Mouse (Mus musculus): ENCODE measurements at regions not wholly inside any gene's neighbourhood (a gene's known extent, or its start where the extent isn't known, plus 50 kb on each side); places are given as distances from the start of the nearest gene placed in this dataset.

GRCm38 (mm10) chr6:96061979-96062378 is 51.0 kb upstream of the Fam19a1 start:
- H3K4me1 ChIP-seq (ENCODE audit: control insufficient read depth, insufficient read depth, low read length) = no peaks in the 10 kb centered on the region
- H3K9ac ChIP-seq (ENCODE audit: low read depth, low read length) = no peak overlapping the region
- no peaks in the 10 kb centered on the region for H3K36me3 ChIP-seq (ENCODE audit: control insufficient read depth, insufficient read depth, low read length)
- H3K27ac ChIP-seq (ENCODE audit: low read depth, low read length) = no peak overlapping the region
- H3K9me3 ChIP-seq (replicated peaks; ENCODE audit: control insufficient read depth, low read length) = no peaks in the 10 kb centered on the region
- H3K4me3 ChIP-seq (ENCODE audit: low read depth, low read length) = no peak overlapping the region
- no peak for ATAC-seq (replicated peaks; ENCODE audit: insufficient number of reproducible peaks, low FRiP score, low TSS enrichment)
- H3K27me3 ChIP-seq (ENCODE audit: control insufficient read depth, insufficient read depth, low read length) = no peaks in the 10 kb centered on the region
- H3K4me2 ChIP-seq = no peak overlapping the region
- 90% methylated on average over 1 of the region's 1 CpGs for WGBS (ENCODE audit: insufficient replicate concordance)

All from heart, embryonic 11.5 days (tissue).